Mouse (Mus musculus) thymus, adult 2 months (tissue): ENCODE data around the gene Cdk5rap2.

Experiments
- CTCF ChIP-seq: fragments of 200-500 bp; IDR thresholded peaks from 2 replicates; pipeline ENCODE4 v1.5.1; 2012; ENCODE audit warnings: mild to moderate bottlenecking, control low read depth, low read length, moderate library complexity, borderline replicate concordance; ENCODE audit not compliant: control insufficient read depth, poor library complexity, insufficient read depth; ENCODE audit errors: extremely low read depth
- POLR2A ChIP-seq: fragments of 200-500 bp; IDR thresholded peaks from 2 replicates; pipeline ENCODE4 v1.6.1; 2012; ENCODE audit warnings: mild to moderate bottlenecking, low read length, control low read depth, moderate library complexity; ENCODE audit not compliant: control insufficient read depth, poor library complexity, insufficient read depth; ENCODE audit errors: extremely low read depth

GRCm38 (mm10) chr4:70283163-70283562 lies 127.1 kb downstream of the Cdk5rap2 start:
- TF ChIP-seq POLR2A (no peak), CTCF (no peak)
